Mouse (Mus musculus): ENCODE measurements around the gene Pknox2.

Gene Pknox2

GRCm38 (mm10) chr9:37140464-37141181 lies 6.6 kb downstream of the Pknox2 start:
- no peak for DNase-seq (ENCODE audit: low spot score in 2 of 2)

GRCm38 (mm10) chr9:37139514-37139913 lies 7.7 kb downstream of the Pknox2 start:
- DNase-seq (ENCODE audit: low spot score in 2 of 2): no peak

GRCm38 (mm10) chr9:37138883-37139282 lies 8.3 kb downstream of the Pknox2 start:
- DNase-seq (ENCODE audit: low spot score in 2 of 2): no peak

GRCm38 (mm10) chr9:37136340-37136739 lies 10.9 kb downstream of the Pknox2 start:
- no peak for DNase-seq (ENCODE audit: low spot score in 2 of 2)

GRCm38 (mm10) chr9:37133495-37133894 lies 13.7 kb downstream of the Pknox2 start:
- no peak for DNase-seq (ENCODE audit: low spot score in 2 of 2)

GRCm38 (mm10) chr9:37129046-37129445 lies 18.2 kb downstream of the Pknox2 start:
- no peak for DNase-seq (ENCODE audit: low spot score in 2 of 2)

- no peak for DNase-seq (ENCODE audit: low spot score in 2 of 2)
Measured at GRCm38 (mm10) chr9:37126197-37126596, 21.0 kb downstream of the Pknox2 start.

GRCm38 (mm10) chr9:37124696-37125480 lies 22.3 kb downstream of the Pknox2 start:
- DNase-seq (ENCODE audit: low spot score in 2 of 2): no peak

- no peak for DNase-seq (ENCODE audit: low spot score in 2 of 2)
Measured at GRCm38 (mm10) chr9:37123384-37123783, 23.8 kb downstream of the Pknox2 start.

- no peak for DNase-seq (ENCODE audit: low spot score in 2 of 2)
Measured at GRCm38 (mm10) chr9:37122971-37123370, 24.2 kb downstream of the Pknox2 start.

- DNase-seq (ENCODE audit: low spot score in 2 of 2): no peak
Measured at GRCm38 (mm10) chr9:37122381-37122780, 24.8 kb downstream of the Pknox2 start.

GRCm38 (mm10) chr9:37121761-37122331 lies 25.4 kb downstream of the Pknox2 start:
- no peak for DNase-seq (ENCODE audit: low spot score in 2 of 2)

- DNase-seq (ENCODE audit: low spot score in 2 of 2): no peak
Measured at GRCm38 (mm10) chr9:37120801-37121200, 26.4 kb downstream of the Pknox2 start.

- no peak for DNase-seq (ENCODE audit: low spot score in 2 of 2)
Measured at GRCm38 (mm10) chr9:37117529-37117928, 29.7 kb downstream of the Pknox2 start.

GRCm38 (mm10) chr9:37116632-37117413 lies 30.4 kb downstream of the Pknox2 start:
- DNase-seq (ENCODE audit: low spot score in 2 of 2): no peak

GRCm38 (mm10) chr9:37115820-37116219 lies 31.4 kb downstream of the Pknox2 start:
- no peak for DNase-seq (ENCODE audit: low spot score in 2 of 2)

- DNase-seq (ENCODE audit: low spot score in 2 of 2): no peak
Measured at GRCm38 (mm10) chr9:37114286-37115267, 32.6 kb downstream of the Pknox2 start.

GRCm38 (mm10) chr9:37107546-37107945 lies 39.7 kb downstream of the Pknox2 start:
- DNase-seq (ENCODE audit: low spot score in 2 of 2): no peak

- DNase-seq (ENCODE audit: low spot score in 2 of 2): no peak
Measured at GRCm38 (mm10) chr9:37106808-37107207, 40.4 kb downstream of the Pknox2 start.

GRCm38 (mm10) chr9:37104249-37104648 lies 43.0 kb downstream of the Pknox2 start:
- DNase-seq (ENCODE audit: low spot score in 2 of 2): no peak

- DNase-seq (ENCODE audit: low spot score in 2 of 2): no peak
Measured at GRCm38 (mm10) chr9:37103778-37104177, 43.4 kb downstream of the Pknox2 start.

All from frontal cortex, postnatal 25 days (tissue).